Mouse (Mus musculus): ENCODE data around the gene Kif22. TPM values are rescaled to one million over a fixed set of nuclear protein-coding genes. Genes with fewer than 3 reads are reported as not detected.

Gene Kif22
- polyA plus RNA-seq, 1 experiment from 2014 or later: 24.6 TPM

DNA sequence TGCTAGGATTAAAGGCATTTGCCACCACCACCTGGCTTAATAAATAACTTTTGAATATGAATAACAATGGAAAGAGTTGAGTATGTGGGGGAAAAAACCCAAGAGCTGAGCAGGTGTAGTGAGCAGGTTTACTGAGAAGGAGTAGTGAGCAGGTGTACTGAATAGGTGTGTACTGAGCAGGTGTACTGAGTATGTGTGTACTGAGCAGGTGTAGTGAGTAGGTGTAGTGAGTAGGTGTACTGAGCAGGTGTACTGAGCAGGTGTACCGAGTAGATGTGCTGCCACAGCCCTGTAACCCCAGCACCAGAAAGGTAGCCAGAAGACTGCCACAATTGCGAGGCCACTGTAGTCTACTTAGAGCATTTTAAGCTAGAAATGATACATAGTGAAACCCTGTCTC, 42.5 kb upstream of the Kif22 start:
- Histone ChIP-seq H3K36me3 (replicated peaks; ENCODE audit: control insufficient read depth, insufficient read depth) (no peaks in the 10 kb centered on the region), H3K27me3 (ENCODE audit: control insufficient read depth, insufficient read depth, low read length) (no peaks in the 10 kb centered on the region), H3K4me3 (replicated peaks; ENCODE audit: low read length) (no peak overlapping the region), H3K9ac (no peak overlapping the region), H3K4me2 (replicated peaks) (no peak overlapping the region), H3K9me3 (ENCODE audit: control insufficient read depth, low read length) (no peaks in the 10 kb centered on the region), H3K4me1 (replicated peaks; ENCODE audit: control insufficient read depth, insufficient read depth, low read length) (no peaks in the 10 kb centered on the region), H3K27ac (no peak overlapping the region)
- ATAC-seq (ENCODE audit: low FRiP score) (no peak), DNase-seq (ENCODE audit: low spot score) (no peak)
- WGBS: 86% methylated on average over 2 of the region's 2 CpGs

DNA sequence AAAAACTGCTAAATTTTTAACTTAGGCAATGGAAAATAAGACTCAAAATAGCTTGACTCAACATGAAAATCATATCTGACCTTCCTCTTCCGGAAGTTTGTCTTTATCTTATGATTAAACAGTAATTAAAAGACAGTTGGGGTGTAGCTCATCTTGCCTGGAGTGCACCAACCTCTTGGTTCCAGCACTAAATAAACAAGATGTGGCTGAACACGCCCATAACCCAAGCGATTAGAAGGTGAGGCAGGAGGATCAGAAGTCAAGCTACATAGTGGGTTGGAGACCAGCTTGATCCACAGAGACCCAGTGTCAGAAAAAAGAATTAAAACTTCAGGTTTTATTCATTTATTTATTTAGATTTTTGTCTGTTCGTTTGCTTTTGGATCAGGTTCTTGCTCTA, 41.4 kb upstream of the Kif22 start:
- Histone ChIP-seq H3K4me3 (replicated peaks; ENCODE audit: low read length) (no peak overlapping the region), H3K36me3 (replicated peaks; ENCODE audit: control insufficient read depth, insufficient read depth) (no peaks in the 10 kb centered on the region), H3K9me3 (ENCODE audit: control insufficient read depth, low read length) (no peaks in the 10 kb centered on the region), H3K9ac (no peak overlapping the region), H3K4me2 (replicated peaks) (no peak overlapping the region), H3K27ac (no peak overlapping the region), H3K4me1 (replicated peaks; ENCODE audit: control insufficient read depth, insufficient read depth, low read length) (no peaks in the 10 kb centered on the region), H3K27me3 (ENCODE audit: control insufficient read depth, insufficient read depth, low read length) (no peaks in the 10 kb centered on the region)
- no peak for DNase-seq (ENCODE audit: low spot score)
- 86% methylated on average over 4 of the region's 4 CpGs for WGBS
- ATAC-seq (ENCODE audit: low FRiP score): no peak

DNA sequence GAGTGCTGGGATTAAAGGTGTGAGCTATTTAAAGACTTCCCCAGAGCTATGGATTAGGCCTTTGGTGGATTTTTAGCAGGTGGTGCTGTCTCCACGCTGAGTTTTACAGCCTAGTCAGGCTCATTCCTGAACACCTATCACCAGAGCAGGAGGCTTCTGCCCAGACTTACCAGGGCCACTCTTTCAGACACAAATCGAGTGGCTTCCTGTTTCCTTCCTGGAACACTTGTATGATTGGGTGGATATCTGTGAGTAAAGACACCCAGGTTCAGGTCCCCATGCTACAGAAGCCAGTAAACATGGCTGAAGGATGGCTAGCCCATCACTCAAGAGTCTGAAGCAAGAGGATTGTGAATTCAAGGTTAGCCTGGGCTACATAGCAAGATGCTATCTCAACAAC, 40.7 kb upstream of the Kif22 start:
- no peaks in the 10 kb centered on the region for H3K9me3 ChIP-seq (ENCODE audit: control insufficient read depth, low read length)
- no peaks in the 10 kb centered on the region for H3K36me3 ChIP-seq (replicated peaks; ENCODE audit: control insufficient read depth, insufficient read depth)
- no peak overlapping the region for H3K4me3 ChIP-seq (replicated peaks; ENCODE audit: low read length)
- no peak overlapping the region for H3K4me2 ChIP-seq (replicated peaks)
- ATAC-seq (ENCODE audit: low FRiP score) (no peak), DNase-seq (ENCODE audit: low spot score) (no peak)
- H3K4me1 ChIP-seq (replicated peaks; ENCODE audit: control insufficient read depth, insufficient read depth, low read length): no peaks in the 10 kb centered on the region
- H3K27ac ChIP-seq: no peak overlapping the region
- H3K27me3 ChIP-seq (ENCODE audit: control insufficient read depth, insufficient read depth, low read length): no peaks in the 10 kb centered on the region
- WGBS: 55% methylated on average over 2 of the region's 2 CpGs
- no peak overlapping the region for H3K9ac ChIP-seq

DNA sequence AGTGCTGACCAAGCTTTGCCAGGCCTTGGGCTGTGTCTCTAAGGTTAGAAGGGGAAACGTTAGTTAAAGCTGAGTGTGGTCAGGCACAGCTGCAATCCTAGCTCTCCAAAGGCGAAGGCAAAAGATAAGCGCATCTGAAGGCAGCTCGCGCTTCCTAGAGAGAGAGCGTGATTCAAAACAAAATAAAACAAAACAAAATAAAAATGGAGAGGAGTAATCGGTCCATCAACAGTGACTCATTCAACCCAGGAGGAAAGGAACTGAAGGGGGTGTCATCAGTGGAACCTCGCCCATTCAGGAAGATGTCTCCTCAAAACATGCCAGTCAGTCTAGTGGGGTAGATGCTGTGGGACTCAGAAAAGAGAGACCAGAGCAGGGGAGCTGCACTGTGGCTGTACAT, 40.0 kb upstream of the Kif22 start:
- ATAC-seq (ENCODE audit: low FRiP score) (no peak), DNase-seq (ENCODE audit: low spot score) (no peak)
- H3K4me1 ChIP-seq (replicated peaks; ENCODE audit: control insufficient read depth, insufficient read depth, low read length): no peaks in the 10 kb centered on the region
- H3K4me3 ChIP-seq (replicated peaks; ENCODE audit: low read length): no peak overlapping the region
- 82% methylated on average over 8 of the region's 8 CpGs for WGBS
- no peak overlapping the region for H3K9ac ChIP-seq
- H3K4me2 ChIP-seq (replicated peaks): no peak overlapping the region
- no peaks in the 10 kb centered on the region for H3K27me3 ChIP-seq (ENCODE audit: control insufficient read depth, insufficient read depth, low read length)
- H3K9me3 ChIP-seq (ENCODE audit: control insufficient read depth, low read length): no peaks in the 10 kb centered on the region
- no peaks in the 10 kb centered on the region for H3K36me3 ChIP-seq (replicated peaks; ENCODE audit: control insufficient read depth, insufficient read depth)
- no peak overlapping the region for H3K27ac ChIP-seq

DNA sequence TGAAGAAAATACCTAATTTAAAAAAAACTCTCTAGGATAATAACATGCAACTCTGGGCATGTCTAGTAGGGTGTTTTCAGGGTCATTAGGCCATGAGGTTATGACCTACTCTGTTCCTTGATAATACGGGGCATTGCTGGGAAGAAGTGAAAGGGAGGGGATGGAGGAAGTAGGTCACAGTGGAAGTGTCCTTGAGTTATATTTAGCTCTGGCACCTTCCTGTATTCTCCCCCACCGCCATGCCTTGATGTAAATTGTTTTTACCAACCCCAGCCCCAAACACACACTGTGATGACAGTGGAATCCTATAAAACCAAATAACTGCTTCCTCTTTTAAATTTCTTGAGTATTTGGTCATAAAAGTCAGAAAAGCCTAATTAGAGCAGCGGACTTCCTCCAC, 37.8 kb upstream of the Kif22 start:
- WGBS: 68% methylated on average over 3 of the region's 3 CpGs
- no peaks in the 10 kb centered on the region for H3K36me3 ChIP-seq (replicated peaks; ENCODE audit: control insufficient read depth, insufficient read depth)
- H3K9ac ChIP-seq: no peak overlapping the region
- H3K4me2 ChIP-seq (replicated peaks): no peak overlapping the region
- ATAC-seq (ENCODE audit: low FRiP score) (no peak), DNase-seq (ENCODE audit: low spot score) (no peak)
- no peak overlapping the region for H3K4me3 ChIP-seq (replicated peaks; ENCODE audit: low read length)
- H3K9me3 ChIP-seq (ENCODE audit: control insufficient read depth, low read length): no peaks in the 10 kb centered on the region
- no peaks in the 10 kb centered on the region for H3K27me3 ChIP-seq (ENCODE audit: control insufficient read depth, insufficient read depth, low read length)
- no peaks in the 10 kb centered on the region for H3K4me1 ChIP-seq (replicated peaks; ENCODE audit: control insufficient read depth, insufficient read depth, low read length)
- H3K27ac ChIP-seq: no peak overlapping the region

DNA sequence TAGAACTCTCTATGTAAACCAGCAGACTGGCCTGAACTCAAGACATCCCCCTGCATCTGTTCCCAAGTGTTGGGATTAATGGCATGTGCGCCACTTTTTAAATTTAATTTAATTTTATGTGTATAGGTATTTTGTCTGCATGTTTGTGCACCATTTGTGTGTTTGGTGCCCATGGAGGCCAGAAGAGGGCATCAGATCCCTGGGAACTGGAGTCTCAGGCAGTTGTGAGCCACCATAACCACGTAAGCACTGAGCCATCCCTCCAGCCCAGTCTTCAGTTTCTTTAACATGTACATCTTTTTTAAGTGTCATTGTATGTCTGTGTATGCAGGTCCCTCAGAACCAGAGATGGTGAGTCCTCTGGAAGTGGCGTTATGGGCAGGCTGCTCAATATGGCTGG, 35.4 kb upstream of the Kif22 start:
- Histone ChIP-seq H3K27ac (no peak overlapping the region), H3K4me2 (replicated peaks) (no peak overlapping the region), H3K36me3 (replicated peaks; ENCODE audit: control insufficient read depth, insufficient read depth) (no peaks in the 10 kb centered on the region), H3K4me1 (replicated peaks; ENCODE audit: control insufficient read depth, insufficient read depth, low read length) (no peaks in the 10 kb centered on the region), H3K27me3 (ENCODE audit: control insufficient read depth, insufficient read depth, low read length) (no peaks in the 10 kb centered on the region), H3K4me3 (replicated peaks; ENCODE audit: low read length) (no peak overlapping the region), H3K9ac (no peak overlapping the region), H3K9me3 (ENCODE audit: control insufficient read depth, low read length) (no peaks in the 10 kb centered on the region)
- DNase-seq (ENCODE audit: low spot score) (no peak), ATAC-seq (ENCODE audit: low FRiP score) (no peak)
- 86% methylated on average over 3 of the region's 3 CpGs for WGBS

DNA sequence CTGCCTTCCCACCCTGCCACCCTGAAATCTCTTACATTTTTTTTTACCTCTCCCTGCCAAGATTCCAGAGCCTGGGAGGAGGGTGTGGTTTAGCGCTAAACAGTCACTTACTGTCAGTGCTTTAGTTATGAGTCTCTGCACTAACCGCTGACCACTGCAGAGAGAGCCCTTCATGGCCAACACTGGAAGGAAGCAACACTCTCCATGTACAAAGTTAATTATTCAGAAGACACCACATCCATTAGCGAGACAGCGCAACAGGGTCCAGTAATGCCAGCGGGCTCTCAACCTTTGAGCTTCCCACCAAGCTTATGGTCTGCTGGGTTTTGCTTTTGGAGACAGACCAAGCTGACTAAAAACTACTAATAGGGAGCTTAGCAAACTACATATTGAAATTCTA, 33.9 kb upstream of the Kif22 start:
- Histone ChIP-seq H3K9ac (no peak overlapping the region), H3K4me3 (replicated peaks; ENCODE audit: low read length) (no peak overlapping the region), H3K27ac (no peak overlapping the region), H3K36me3 (replicated peaks; ENCODE audit: control insufficient read depth, insufficient read depth) (no peaks in the 10 kb centered on the region), H3K4me2 (replicated peaks) (no peak overlapping the region), H3K27me3 (ENCODE audit: control insufficient read depth, insufficient read depth, low read length) (no peaks in the 10 kb centered on the region), H3K9me3 (ENCODE audit: control insufficient read depth, low read length) (no peaks in the 10 kb centered on the region), H3K4me1 (replicated peaks; ENCODE audit: control insufficient read depth, insufficient read depth, low read length) (no peaks in the 10 kb centered on the region)
- no peak for ATAC-seq (ENCODE audit: low FRiP score)
- 94% methylated on average over 5 of the region's 5 CpGs for WGBS
- DNase-seq (ENCODE audit: low spot score): no peak

DNA sequence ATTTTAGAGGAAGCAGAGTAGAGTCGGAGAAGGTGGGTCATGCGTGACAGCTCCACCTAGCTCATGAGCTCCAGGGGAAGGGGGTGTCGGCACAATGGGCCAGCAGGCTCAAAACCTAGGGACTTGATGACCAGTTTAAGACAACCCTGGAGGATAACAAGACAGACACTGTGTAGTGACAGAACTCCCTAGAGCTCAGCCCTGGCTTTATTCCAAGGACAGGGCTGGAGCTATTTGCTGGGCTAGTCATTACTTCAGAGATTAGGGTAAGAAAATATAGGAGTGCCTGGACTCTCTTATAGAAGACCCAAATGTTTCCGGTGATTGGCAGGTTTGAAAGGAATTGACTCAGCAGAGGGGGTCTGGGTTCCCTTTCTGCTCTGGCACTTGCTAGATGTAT, 30.9 kb upstream of the Kif22 start:
- Histone ChIP-seq H3K27me3 (ENCODE audit: control insufficient read depth, insufficient read depth, low read length) (no peaks in the 10 kb centered on the region), H3K36me3 (replicated peaks; ENCODE audit: control insufficient read depth, insufficient read depth) (no peaks in the 10 kb centered on the region), H3K4me1 (replicated peaks; ENCODE audit: control insufficient read depth, insufficient read depth, low read length) (no peaks in the 10 kb centered on the region), H3K4me3 (replicated peaks; ENCODE audit: low read length) (no peak overlapping the region), H3K4me2 (replicated peaks) (no peak overlapping the region), H3K9me3 (ENCODE audit: control insufficient read depth, low read length) (no peaks in the 10 kb centered on the region), H3K27ac (no peak overlapping the region), H3K9ac (no peak overlapping the region)
- WGBS: 88% methylated on average over 4 of the region's 4 CpGs
- ATAC-seq (ENCODE audit: low FRiP score) (no peak), DNase-seq (ENCODE audit: low spot score) (no peak)

DNA sequence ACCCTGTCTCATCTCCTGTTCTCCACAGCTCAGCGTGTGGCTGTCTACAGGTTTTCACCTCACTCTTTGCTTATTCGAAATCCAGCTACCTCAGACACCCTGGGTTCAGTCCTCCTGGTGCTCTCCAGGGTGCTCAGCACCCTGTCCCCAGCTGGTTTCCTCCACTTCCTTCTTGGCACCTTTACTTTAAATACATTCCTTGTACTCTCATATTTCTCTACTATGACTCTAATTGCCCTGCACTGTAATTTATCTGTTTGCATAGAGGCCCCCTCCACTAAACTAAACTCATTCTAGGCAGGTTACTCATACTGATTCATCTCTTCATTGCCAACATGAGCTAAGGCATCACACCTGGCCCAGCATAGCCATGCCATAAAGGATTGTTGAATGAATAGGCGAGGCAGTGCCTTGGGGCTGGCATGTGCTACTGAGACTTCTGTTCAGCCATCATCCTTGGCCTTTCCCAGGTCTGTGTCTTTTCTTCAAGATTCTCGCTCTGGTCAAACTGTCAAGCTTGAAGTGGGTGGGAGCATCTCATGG, 28.7 kb upstream of the Kif22 start:
- WGBS: 72% methylated on average over 4 of the region's 4 CpGs
- no peak overlapping the region for H3K9ac ChIP-seq

DNA sequence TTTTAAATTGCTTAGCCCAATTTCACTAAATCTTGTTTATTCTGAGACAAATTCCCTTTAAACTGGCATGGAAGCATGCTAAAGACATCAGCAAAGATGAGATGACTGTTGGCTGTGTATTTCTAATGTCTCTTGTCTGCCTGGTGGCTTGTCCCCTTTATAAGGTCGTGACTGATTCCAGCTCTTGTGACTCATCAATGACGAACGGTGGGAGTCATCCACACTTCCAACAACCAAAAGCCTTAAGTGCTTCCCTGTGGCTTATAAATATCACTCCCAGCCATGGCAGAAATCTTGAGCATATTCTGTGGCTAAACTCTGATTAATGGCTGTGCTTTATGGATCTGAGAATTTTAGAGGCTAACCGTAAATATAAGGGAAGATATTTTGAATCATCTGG, 24.0 kb upstream of the Kif22 start:
- 82% methylated on average over 4 of the region's 4 CpGs for WGBS
- Histone ChIP-seq H3K4me2 (replicated peaks) (no peak overlapping the region), H3K4me1 (replicated peaks; ENCODE audit: control insufficient read depth, insufficient read depth, low read length) (no peaks in the 10 kb centered on the region), H3K27ac (no peak overlapping the region), H3K36me3 (replicated peaks; ENCODE audit: control insufficient read depth, insufficient read depth) (no peaks in the 10 kb centered on the region), H3K27me3 (ENCODE audit: control insufficient read depth, insufficient read depth, low read length) (no peaks in the 10 kb centered on the region), H3K4me3 (replicated peaks; ENCODE audit: low read length) (no peak overlapping the region), H3K9me3 (ENCODE audit: control insufficient read depth, low read length) (no peaks in the 10 kb centered on the region), H3K9ac (no peak overlapping the region)
- DNase-seq (ENCODE audit: low spot score) (no peak), ATAC-seq (ENCODE audit: low FRiP score) (no peak)

More for the DNA sequence above, 28.7 kb upstream of the Kif22 start:
- DNase-seq (ENCODE audit: low spot score) (no peak), ATAC-seq (ENCODE audit: low FRiP score) (no peak)
- Histone ChIP-seq H3K9me3 (ENCODE audit: control insufficient read depth, low read length) (no peaks in the 10 kb centered on the region), H3K27ac (no peak overlapping the region), H3K4me2 (replicated peaks) (no peak overlapping the region), H3K27me3 (ENCODE audit: control insufficient read depth, insufficient read depth, low read length) (no peaks in the 10 kb centered on the region), H3K4me3 (replicated peaks; ENCODE audit: low read length) (no peak overlapping the region), H3K36me3 (replicated peaks; ENCODE audit: control insufficient read depth, insufficient read depth) (no peaks in the 10 kb centered on the region), H3K4me1 (replicated peaks; ENCODE audit: control insufficient read depth, insufficient read depth, low read length) (no peaks in the 10 kb centered on the region)

Measured in hindbrain, embryonic 14.5 days (tissue).